Mouse (Mus musculus): Measurements from ENCODE around the gene Fbxo10. TPM values are rescaled to one million over a fixed set of nuclear protein-coding genes. Genes with fewer than 3 reads are reported as not detected.

Gene Fbxo10
- 3.6 and 3.8 TPM in 2 replicates for polyA plus RNA-seq (2015; fragmentation: Nextera tagmentation; extraction: Ambion mirVana)

DNA sequence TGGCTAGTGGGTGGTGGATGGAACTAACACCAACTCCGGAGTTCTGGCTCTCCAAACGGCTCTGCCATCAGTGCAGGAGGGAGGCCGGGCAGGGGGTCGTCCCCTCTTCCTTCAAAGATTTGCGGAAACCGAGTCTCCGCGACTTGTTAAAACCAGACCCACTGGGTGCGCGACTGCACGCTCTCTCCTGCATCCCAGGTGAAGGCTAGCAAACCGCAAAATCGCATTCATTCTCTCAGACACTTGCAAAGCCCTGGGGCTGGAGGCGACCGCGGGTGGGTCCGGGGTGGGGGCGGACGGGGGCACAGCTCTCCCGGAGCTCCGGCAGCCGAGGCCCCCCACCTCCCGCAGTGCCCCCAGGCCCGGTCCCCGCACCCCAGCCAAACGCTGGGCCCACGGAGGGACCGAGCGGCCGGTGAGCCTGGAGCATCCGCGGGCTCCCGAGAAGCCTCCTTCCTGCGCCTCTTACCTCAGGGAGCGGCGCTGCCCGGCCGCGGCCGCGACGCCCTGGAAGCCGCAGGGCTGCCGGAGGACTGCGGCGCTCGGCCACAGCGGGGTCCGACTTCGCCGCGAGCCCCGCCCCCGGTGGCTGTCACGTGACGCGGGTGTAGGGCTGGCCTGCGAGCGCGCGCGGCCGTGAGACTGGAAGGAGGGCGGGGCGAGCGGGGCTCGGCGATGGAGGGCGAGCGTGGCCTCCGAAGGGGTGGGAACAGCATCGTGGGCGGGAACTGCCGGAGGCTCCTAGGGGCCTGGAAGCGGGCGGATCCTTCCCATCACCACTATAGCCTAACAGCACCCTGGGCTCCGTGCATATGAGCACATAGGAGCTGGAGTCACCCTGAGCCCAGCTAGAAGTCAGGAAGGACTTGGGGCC is at the start of gene Fbxo10:
Gene Fbxo10, minus strand, starts transcription at position 584 of the 874 bp plus-strand sequence.
- under 1% methylated on average over 72 of the region's 77 CpGs for WGBS (ENCODE audit: insufficient replicate concordance)
- peak within 1 kb of the TSS; percentile 80 for H3K27ac ChIP-seq (ENCODE audit: low read length)
- peak; percentile 95 for ATAC-seq (ENCODE audit: low read depth)
- no peaks in the 10 kb centered on the region for H3K27me3 ChIP-seq (ENCODE audit: control insufficient read depth, insufficient read depth, low read depth, low read length)
- peak within 1 kb of the TSS; percentile 100 for H3K4me2 ChIP-seq (ENCODE audit: low read depth, low read length)
- peak within 1 kb of the TSS; percentile 95 for H3K4me3 ChIP-seq (ENCODE audit: low read depth, low read length)
- H3K4me1 ChIP-seq (ENCODE audit: control insufficient read depth, low read depth, low read length): peaks cover 25% of the 10 kb centered on the region
- no peaks in the 10 kb centered on the region for H3K9me3 ChIP-seq (replicated peaks; ENCODE audit: control insufficient read depth, low read length)
- no peaks in the 10 kb centered on the region for H3K36me3 ChIP-seq (ENCODE audit: control insufficient read depth, insufficient read depth)
- peak within 1 kb of the TSS; percentile 94 for H3K9ac ChIP-seq (ENCODE audit: low read depth, low read length)

DNA sequence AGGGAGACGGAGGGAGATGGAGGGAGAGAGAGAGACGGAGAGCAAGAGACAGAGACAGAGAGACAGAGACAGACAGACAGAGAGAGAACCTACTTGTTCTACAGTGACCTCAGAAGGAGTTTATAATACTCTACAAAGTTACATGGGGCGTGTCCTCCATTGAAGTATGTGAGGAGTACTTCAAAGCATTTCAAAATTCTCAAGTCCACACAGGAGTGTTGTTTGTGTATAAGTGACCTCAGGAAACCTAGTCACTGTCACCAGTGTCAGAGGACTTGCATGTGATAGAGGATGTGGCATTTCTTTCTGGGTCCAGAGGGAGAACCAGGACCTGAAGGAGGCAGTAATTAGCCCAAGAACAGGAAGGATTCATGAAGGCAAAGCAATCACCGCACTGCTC is 46.6 kb upstream of the Fbxo10 start:
- 49% methylated on average over 4 of the region's 4 CpGs for WGBS (ENCODE audit: insufficient replicate concordance)
- Histone ChIP-seq H3K27ac (ENCODE audit: low read length) (no peak overlapping the region), H3K9ac (ENCODE audit: low read depth, low read length) (no peak overlapping the region), H3K27me3 (ENCODE audit: control insufficient read depth, insufficient read depth, low read depth, low read length) (no peaks in the 10 kb centered on the region), H3K4me1 (ENCODE audit: control insufficient read depth, low read depth, low read length) (no peaks in the 10 kb centered on the region), H3K4me2 (ENCODE audit: low read depth, low read length) (no peak overlapping the region), H3K36me3 (ENCODE audit: control insufficient read depth, insufficient read depth) (no peaks in the 10 kb centered on the region), H3K4me3 (ENCODE audit: low read depth, low read length) (no peak overlapping the region), H3K9me3 (replicated peaks; ENCODE audit: control insufficient read depth, low read length) (no peaks in the 10 kb centered on the region)
- no peak for ATAC-seq (ENCODE audit: low read depth)

GRCm38 (mm10) chr4:45121311-45121710 is 36.9 kb upstream of the Fbxo10 start:
- Histone ChIP-seq H3K9ac (ENCODE audit: low read depth, low read length) (no peak overlapping the region), H3K9me3 (replicated peaks; ENCODE audit: control insufficient read depth, low read length) (no peaks in the 10 kb centered on the region), H3K36me3 (ENCODE audit: control insufficient read depth, insufficient read depth) (no peaks in the 10 kb centered on the region), H3K4me3 (ENCODE audit: low read depth, low read length) (no peak overlapping the region), H3K27me3 (ENCODE audit: control insufficient read depth, insufficient read depth, low read depth, low read length) (no peaks in the 10 kb centered on the region), H3K4me1 (ENCODE audit: control insufficient read depth, low read depth, low read length) (no peaks in the 10 kb centered on the region), H3K4me2 (ENCODE audit: low read depth, low read length) (no peak overlapping the region), H3K27ac (ENCODE audit: low read length) (no peak overlapping the region)
- WGBS (ENCODE audit: insufficient replicate concordance): 68% methylated on average over 11 of the region's 11 CpGs
- ATAC-seq (ENCODE audit: low read depth): no peak

GRCm38 (mm10) chr4:45108456-45109110 is 24.2 kb upstream of the Fbxo10 start:
- Histone ChIP-seq H3K4me3 (ENCODE audit: low read depth, low read length) (no peak overlapping the region), H3K9ac (ENCODE audit: low read depth, low read length) (no peak overlapping the region), H3K27me3 (ENCODE audit: control insufficient read depth, insufficient read depth, low read depth, low read length) (no peaks in the 10 kb centered on the region), H3K36me3 (ENCODE audit: control insufficient read depth, insufficient read depth) (peaks cover 13% of the 10 kb centered on the region), H3K27ac (ENCODE audit: low read length) (no peak overlapping the region), H3K4me1 (ENCODE audit: control insufficient read depth, low read depth, low read length) (peaks cover 13% of the 10 kb centered on the region), H3K4me2 (ENCODE audit: low read depth, low read length) (peak overlapping the region; percentile 80), H3K9me3 (replicated peaks; ENCODE audit: control insufficient read depth, low read length) (no peaks in the 10 kb centered on the region)
- ATAC-seq (ENCODE audit: low read depth): no peak
- 49% methylated on average over 8 of the region's 8 CpGs for WGBS (ENCODE audit: insufficient replicate concordance)

- H3K36me3 ChIP-seq (ENCODE audit: control insufficient read depth, insufficient read depth): peaks cover 13% of the 10 kb centered on the region
- WGBS (ENCODE audit: insufficient replicate concordance): under 1% methylated on average over 39 of the region's 39 CpGs
- peak; percentile 91 for ATAC-seq (ENCODE audit: low read depth)
- peak within 1 kb of the TSS; percentile 75 for H3K9ac ChIP-seq (ENCODE audit: low read depth, low read length)
- peaks cover 13% of the 10 kb centered on the region for H3K4me1 ChIP-seq (ENCODE audit: control insufficient read depth, low read depth, low read length)
- no peaks in the 10 kb centered on the region for H3K27me3 ChIP-seq (ENCODE audit: control insufficient read depth, insufficient read depth, low read depth, low read length)
- no peaks in the 10 kb centered on the region for H3K9me3 ChIP-seq (replicated peaks; ENCODE audit: control insufficient read depth, low read length)
- peak within 1 kb of the TSS; percentile 72 for H3K4me3 ChIP-seq (ENCODE audit: low read depth, low read length)
- H3K27ac ChIP-seq (ENCODE audit: low read length): peak within 1 kb of the TSS; percentile 35; the same call in 1 of the 2 replicates
- H3K4me2 ChIP-seq (ENCODE audit: low read depth, low read length): peak within 1 kb of the TSS; percentile 80
Observed at GRCm38 (mm10) chr4:45107601-45108277, 23.3 kb upstream of the Fbxo10 start, which contains the start of gene Tomm5. Gene Tomm5, minus strand, starts transcription at chr4:45108114.

DNA sequence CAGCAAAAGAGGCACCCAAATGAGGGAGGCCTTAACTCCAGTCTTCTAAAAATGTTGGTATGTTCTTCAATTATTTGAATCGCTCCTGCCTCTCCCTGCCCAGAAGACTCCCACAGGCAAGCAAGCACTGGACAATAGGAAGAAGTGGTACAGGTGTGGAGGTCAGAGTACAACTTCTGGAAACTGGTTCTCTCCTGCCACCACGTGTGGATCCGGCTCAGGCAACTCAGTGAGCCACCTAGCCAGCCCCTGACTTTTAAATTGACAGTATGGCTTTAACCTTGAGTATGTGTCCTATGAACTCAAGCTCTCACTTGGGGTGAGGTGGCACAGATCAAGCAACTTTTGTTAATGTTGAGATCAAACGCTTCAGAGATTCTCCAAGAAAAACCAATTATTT is 22.7 kb upstream of the Fbxo10 start:
- Histone ChIP-seq H3K9ac (ENCODE audit: low read depth, low read length) (peak overlapping the region; percentile 75), H3K9me3 (replicated peaks; ENCODE audit: control insufficient read depth, low read length) (no peaks in the 10 kb centered on the region), H3K27ac (ENCODE audit: low read length) (peak overlapping the region; percentile 35; the same call in 1 of the 2 replicates), H3K4me1 (ENCODE audit: control insufficient read depth, low read depth, low read length) (peaks cover 13% of the 10 kb centered on the region), H3K4me3 (ENCODE audit: low read depth, low read length) (peak overlapping the region; percentile 72), H3K4me2 (ENCODE audit: low read depth, low read length) (peak overlapping the region; percentile 80), H3K36me3 (ENCODE audit: control insufficient read depth, insufficient read depth) (peaks cover 13% of the 10 kb centered on the region), H3K27me3 (ENCODE audit: control insufficient read depth, insufficient read depth, low read depth, low read length) (no peaks in the 10 kb centered on the region)
- ATAC-seq (ENCODE audit: low read depth): no peak
- 3% methylated on average over 4 of the region's 4 CpGs for WGBS (ENCODE audit: insufficient replicate concordance)

DNA sequence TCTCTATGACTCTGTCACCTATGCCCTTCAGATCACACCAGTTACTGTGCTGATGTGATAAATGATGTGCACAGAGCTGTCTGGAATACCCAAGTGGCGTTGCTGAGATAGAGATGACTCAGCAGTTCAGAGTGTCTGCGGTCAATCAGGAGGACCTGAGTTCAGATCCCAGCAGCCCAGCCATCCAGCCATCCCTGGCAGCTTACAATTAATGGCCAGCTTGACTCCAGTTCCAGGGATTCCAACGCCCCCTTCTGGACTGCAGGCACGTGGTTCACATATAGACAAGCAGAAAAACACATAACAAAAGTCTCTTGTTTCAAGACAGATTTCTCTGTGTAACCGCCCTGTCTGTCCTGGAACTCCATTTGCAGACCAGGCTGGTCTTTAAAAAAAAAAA is 22.0 kb upstream of the Fbxo10 start:
- 40% methylated on average over 5 of the region's 5 CpGs for WGBS (ENCODE audit: insufficient replicate concordance)
- Histone ChIP-seq H3K36me3 (ENCODE audit: control insufficient read depth, insufficient read depth) (peaks cover 13% of the 10 kb centered on the region), H3K4me3 (ENCODE audit: low read depth, low read length) (peak overlapping the region; percentile 72), H3K9ac (ENCODE audit: low read depth, low read length) (no peak overlapping the region), H3K27me3 (ENCODE audit: control insufficient read depth, insufficient read depth, low read depth, low read length) (no peaks in the 10 kb centered on the region), H3K4me1 (ENCODE audit: control insufficient read depth, low read depth, low read length) (peaks cover 13% of the 10 kb centered on the region), H3K4me2 (ENCODE audit: low read depth, low read length) (peak overlapping the region; percentile 80), H3K9me3 (replicated peaks; ENCODE audit: control insufficient read depth, low read length) (no peaks in the 10 kb centered on the region), H3K27ac (ENCODE audit: low read length) (no peak overlapping the region)
- ATAC-seq (ENCODE audit: low read depth): no peak

DNA sequence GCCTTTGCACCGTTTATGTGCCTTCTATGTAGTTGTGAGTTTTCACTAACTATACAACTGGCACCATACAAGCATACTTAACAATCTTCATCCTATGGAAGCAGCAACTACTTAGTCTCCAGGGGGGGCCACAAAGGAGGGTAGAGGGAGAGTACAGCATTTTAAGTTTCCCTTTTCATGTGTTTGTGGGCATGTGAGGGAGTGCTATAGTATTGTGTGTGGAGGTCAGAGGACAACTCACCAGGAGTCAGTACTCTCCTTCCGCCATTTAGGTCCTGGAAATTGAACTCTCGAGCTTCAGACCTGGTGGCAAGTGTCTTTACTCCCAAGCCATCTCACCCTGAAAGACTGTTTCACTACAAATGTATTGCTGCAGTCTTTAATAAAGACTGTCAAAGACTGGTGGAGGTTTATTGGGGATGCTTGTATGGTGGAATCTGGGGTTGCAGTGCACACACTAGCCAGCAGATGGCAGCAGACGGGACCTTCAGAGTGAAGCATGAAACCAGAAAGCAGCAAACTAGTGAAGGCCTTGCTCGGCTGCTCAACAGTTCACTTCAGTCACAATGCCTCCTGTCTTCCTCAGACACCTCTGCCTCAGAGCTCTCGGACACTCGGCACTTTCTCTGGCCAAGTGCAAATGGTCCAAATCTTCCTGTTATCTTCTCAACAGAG is 12.9 kb upstream of the Fbxo10 start:
- Histone ChIP-seq H3K9me3 (replicated peaks; ENCODE audit: control insufficient read depth, low read length) (no peaks in the 10 kb centered on the region), H3K27me3 (ENCODE audit: control insufficient read depth, insufficient read depth, low read depth, low read length) (no peaks in the 10 kb centered on the region), H3K9ac (ENCODE audit: low read depth, low read length) (no peak overlapping the region), H3K4me3 (ENCODE audit: low read depth, low read length) (no peak overlapping the region), H3K4me1 (ENCODE audit: control insufficient read depth, low read depth, low read length) (no peaks in the 10 kb centered on the region), H3K27ac (ENCODE audit: low read length) (no peak overlapping the region), H3K36me3 (ENCODE audit: control insufficient read depth, insufficient read depth) (no peaks in the 10 kb centered on the region), H3K4me2 (ENCODE audit: low read depth, low read length) (no peak overlapping the region)
- 21% methylated on average over 7 of the region's 7 CpGs for WGBS (ENCODE audit: insufficient replicate concordance)
- ATAC-seq (ENCODE audit: low read depth): no peak
